Comparison of ENCODE assay signal across 8 mouse cellular contexts in genomic region chr4:149793156-149794009, GRCm38 (mm10). TPM values are rescaled to one million over a fixed set of nuclear protein-coding genes. Genes with fewer than 3 reads are reported as not detected.
DNase-seq lines count a peak whose midpoint lies in the region; ATAC-seq and TF ChIP-seq lines count a peak whose summit lies in the region.

No protein-coding gene starts in this region.

- peaks cover 5% of the 10 kb centered on the region for H3K36me3 ChIP-seq in heart, adult 2 months (ENCODE audit: control insufficient read depth, insufficient read depth, low read length)
- no peaks in the 10 kb centered on the region for H3K36me3 ChIP-seq in lung, embryonic 14.5 days (ENCODE audit: insufficient read depth)
- H3K36me3 ChIP-seq in midbrain, embryonic 11.5 days (ENCODE audit: control insufficient read depth, insufficient read depth, low read length), result no peaks in the 10 kb centered on the region

- peak; percentile 73 for TF ChIP-seq CTCF in heart, adult 2 months (IDR thresholded peaks at IDR 0.05)
- peak; percentile 70 for TF ChIP-seq CTCF in lung, embryonic 14.5 days (IDR thresholded peaks at IDR 0.05; ENCODE audit: low read depth)

- H3K9ac ChIP-seq in heart, adult 2 months (ENCODE audit: low read depth, low read length), result no peak overlapping the region
- no peak overlapping the region for H3K9ac ChIP-seq in lung, embryonic 14.5 days
- no peak overlapping the region for H3K9ac ChIP-seq in midbrain, embryonic 11.5 days (ENCODE audit: low read length)

- H3K27me3 ChIP-seq in heart, adult 2 months (ENCODE audit: control insufficient read depth, insufficient read depth, low read length), result no peaks in the 10 kb centered on the region
- H3K27me3 ChIP-seq in lung, embryonic 14.5 days (ENCODE audit: insufficient read depth, low read length), result no peaks in the 10 kb centered on the region
- H3K27me3 ChIP-seq in midbrain, embryonic 11.5 days (ENCODE audit: control insufficient read depth, insufficient read depth, low read length), result no peaks in the 10 kb centered on the region; the same call in 1 of the 2 replicates

- no peak for DNase-seq in heart, adult 2 months
- no peak for DNase-seq in heart, postnatal 25 days (ENCODE audit: low spot score)
- peak; percentile 53 for DNase-seq in CD4-positive helper T cell, adult 2 months (ENCODE audit: low read depth, low spot score)
- DNase-seq in adrenal gland, postnatal 25 days, result peak; percentile 65
- peak; percentile 51 for DNase-seq in lung, embryonic 14.5 days
- DNase-seq in midbrain, embryonic 11.5 days (ENCODE audit: low spot score, missing footprints), result no peak
- DNase-seq in layer of hippocampus, adult 8-10 months (ENCODE audit: low spot score in 2 of 2), result no peak

- no peak for ATAC-seq in lung, embryonic 14.5 days (ENCODE audit: insufficient read depth)
- no peak for ATAC-seq in activated CD4-positive, CD25-positive, alpha-beta regulatory T cell, adult 4 months
- no peak for ATAC-seq in midbrain, embryonic 11.5 days (ENCODE audit: low FRiP score)

- H3K27ac ChIP-seq in heart, adult 2 months, result no peak overlapping the region
- H3K27ac ChIP-seq in lung, embryonic 14.5 days (ENCODE audit: low read depth), result no peak overlapping the region
- H3K27ac ChIP-seq in midbrain, embryonic 11.5 days (ENCODE audit: low read depth, low read length), result no peak overlapping the region

- 47% methylated on average over 13 of the region's 13 CpGs for WGBS in heart, adult 2 months
- WGBS in lung, embryonic 14.5 days, result 32% methylated on average over 13 of the region's 13 CpGs
- WGBS in midbrain, embryonic 11.5 days, result 48% methylated on average over 13 of the region's 13 CpGs

- no peak overlapping the region for H3K4me2 ChIP-seq in lung, embryonic 14.5 days
- H3K4me2 ChIP-seq in midbrain, embryonic 11.5 days, result no peak overlapping the region

- H3K4me1 ChIP-seq in heart, adult 2 months (ENCODE audit: control insufficient read depth, insufficient read depth, low read length), result peaks cover 26% of the 10 kb centered on the region
- peaks cover 5% of the 10 kb centered on the region; the same call in 1 of the 2 replicates for H3K4me1 ChIP-seq in lung, embryonic 14.5 days (ENCODE audit: insufficient read depth)
- H3K4me1 ChIP-seq in midbrain, embryonic 11.5 days (ENCODE audit: control insufficient read depth, insufficient read depth, low read length), result peaks cover 4% of the 10 kb centered on the region; the same call in 1 of the 2 replicates

- no peaks in the 10 kb centered on the region for H3K9me3 ChIP-seq in lung, embryonic 14.5 days (ENCODE audit: low read depth, low read length)
- no peaks in the 10 kb centered on the region for H3K9me3 ChIP-seq in midbrain, embryonic 11.5 days (ENCODE audit: control insufficient read depth, low read length)

- H3K4me3 ChIP-seq in heart, adult 2 months, result no peak overlapping the region
- no peak overlapping the region for H3K4me3 ChIP-seq in lung, embryonic 14.5 days (ENCODE audit: low read depth, low read length)
- H3K4me3 ChIP-seq in midbrain, embryonic 11.5 days (ENCODE audit: low read depth, low read length), result no peak overlapping the region

- intact Hi-C loops in heart, adult 2 months (cut with DNase I), result no loop called here
- intact Hi-C loops in heart, postnatal 25 days (cut with DNase I), result no loop called here

- TF ChIP-seq EP300 in heart, adult 2 months (IDR thresholded peaks at IDR 0.05; ENCODE audit: insufficient read depth, low read depth, low read length), result no peak

- H3K79me2 ChIP-seq in heart, adult 2 months (replicated peaks; ENCODE audit: control insufficient read depth, insufficient read depth, low read length), result no peaks in the 10 kb centered on the region

- TF ChIP-seq POLR2A in heart, adult 2 months (IDR thresholded peaks at IDR 0.05; ENCODE audit: insufficient read depth, low read depth, low read length), result no peak

RNA-seq across cellular contexts. Expression of gene Slc25a33, which starts 19.3 kb away (rescaled TPM):
- total RNA-seq in heart, adult 2 months (2021), result 10 to 100 TPM; 22.3 to 26.0 TPM
- 19.0 and 20.3 TPM in 2 replicates for polyA plus RNA-seq in heart, adult 2 months (2012; rRNA removed)
- 10 to 100 TPM; 22.5 to 30.5 TPM for total RNA-seq in heart, postnatal 25 days (2021)
- 27.7 and 32.2 TPM in 2 replicates for total RNA-seq in adrenal gland, postnatal 25 days (2021)
- polyA plus RNA-seq in lung, embryonic 14.5 days (2014; fragmentation: Nextera tagmentation; extraction: Ambion mirVana), result 8.7 and 9.6 TPM in 2 replicates
- 1 to 10 TPM; 5.2 to 7.7 TPM for polyA plus RNA-seq in activated CD4-positive, CD25-positive, alpha-beta regulatory T cell, adult 4 months (2017; shearing (Covaris generic))
- 18.6 and 21.4 TPM in 2 replicates for polyA plus RNA-seq in midbrain, embryonic 11.5 days (2014; fragmentation: Nextera tagmentation; extraction: Ambion mirVana)
- 10 to 100 TPM; 29.9 to 33.1 (median 31.0) TPM for total RNA-seq in layer of hippocampus, adult 8-10 months (2022)

RNA-seq across cellular contexts. Expression of gene Tmem201, which starts 55.5 kb away (rescaled TPM):
- total RNA-seq in heart, adult 2 months (2021), result 10 to 100 TPM; 85.9 to 93.3 TPM
- 106 and 107 TPM in 2 replicates for polyA plus RNA-seq in heart, adult 2 months (2012; rRNA removed)
- total RNA-seq in heart, postnatal 25 days (2021), result 10 to 100 TPM; 82.3 to 89.7 TPM
- total RNA-seq in adrenal gland, postnatal 25 days (2021), result 34.1 and 36.1 TPM in 2 replicates
- polyA plus RNA-seq in lung, embryonic 14.5 days (2014; fragmentation: Nextera tagmentation; extraction: Ambion mirVana), result 24.7 and 30.3 TPM in 2 replicates
- 1 to 10 TPM; 3.0 to 6.8 TPM for polyA plus RNA-seq in activated CD4-positive, CD25-positive, alpha-beta regulatory T cell, adult 4 months (2017; shearing (Covaris generic))
- polyA plus RNA-seq in midbrain, embryonic 11.5 days (2014; fragmentation: Nextera tagmentation; extraction: Ambion mirVana), result 15.8 and 18.4 TPM in 2 replicates
- total RNA-seq in layer of hippocampus, adult 8-10 months (2022), result 10 to 100 TPM; 63.5 to 75.6 (median 74.5) TPM

Comparison
In these comparisons a context has a peak if more than half of its experiments do, and no peak if none do; other contexts are left out.
1. DNase-seq: peak in CD4-positive helper T cell, adult 2 months (single experiment), adrenal gland, postnatal 25 days (single experiment) and lung, embryonic 14.5 days (single experiment); none in heart, adult 2 months (0 of 2), heart, postnatal 25 days (single experiment), midbrain, embryonic 11.5 days (single experiment) and layer of hippocampus, adult 8-10 months (0 of 2).